10 mouse cellular contexts compared by ENCODE assay signal in the genomic region with DNA sequence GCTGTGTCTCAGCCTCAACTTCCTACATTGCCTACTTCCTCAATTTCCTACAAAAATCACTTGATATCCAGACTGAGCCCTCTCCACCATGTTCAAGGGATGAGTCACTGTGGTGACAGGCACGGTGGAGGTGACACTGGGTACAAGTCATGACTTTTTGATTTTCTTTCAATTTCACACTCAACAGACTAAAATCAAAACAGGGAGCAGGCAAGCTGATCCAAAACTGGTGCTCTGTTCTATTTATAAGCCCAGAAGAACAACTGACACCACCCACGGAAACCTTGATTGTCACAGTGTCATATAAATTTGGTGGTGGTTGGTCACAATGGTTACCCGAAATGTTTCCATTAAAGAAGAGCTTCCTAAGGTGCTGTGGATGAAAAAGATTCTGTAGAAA.
"Had no signal": no experiment of that assay in that cellular context is flagged by ENCODE, and none has a peak within 500 bp of the region (broad histone marks: within the 10 kb centered on the region; RNA-seq: fewer than 3 reads in every experiment).

No protein-coding gene starts in this region.

- H3K4me1 ChIP-seq: limb, embryonic 12.5 days; midbrain, embryonic 12.5 days; stomach, embryonic 15.5 days had no signal

- DNase-seq: kidney, adult 11 months; kidney, postnatal 10 days; kidney, postnatal 4 days; liver; liver, embryonic 13.5 days; lung, adult 18-20 months; thymus, postnatal 36 days had no signal

- H3K9ac ChIP-seq: limb, embryonic 12.5 days; liver, embryonic 13.5 days; midbrain, embryonic 12.5 days; stomach, embryonic 15.5 days had no signal

- H3K27me3 ChIP-seq: limb, embryonic 12.5 days; liver, embryonic 13.5 days; midbrain, embryonic 12.5 days; stomach, embryonic 15.5 days had no signal

- H3K9me3 ChIP-seq: liver, embryonic 13.5 days; midbrain, embryonic 12.5 days; stomach, embryonic 15.5 days had no signal

- H3K4me3 ChIP-seq: limb, embryonic 12.5 days; liver, embryonic 13.5 days; midbrain, embryonic 12.5 days; stomach, embryonic 15.5 days had no signal

- H3K36me3 ChIP-seq: limb, embryonic 12.5 days; liver, embryonic 13.5 days; midbrain, embryonic 12.5 days; stomach, embryonic 15.5 days had no signal

- H3K27ac ChIP-seq: limb, embryonic 12.5 days; liver, embryonic 13.5 days; midbrain, embryonic 12.5 days; stomach, embryonic 15.5 days had no signal
